Mouse (Mus musculus): Measurements from ENCODE around the gene Xpot. TPM values are rescaled to one million over a fixed set of nuclear protein-coding genes. Genes with fewer than 3 reads are reported as not detected.

Gene Xpot
- polyA plus RNA-seq, 1 experiment, result 24.4 TPM

DNA sequence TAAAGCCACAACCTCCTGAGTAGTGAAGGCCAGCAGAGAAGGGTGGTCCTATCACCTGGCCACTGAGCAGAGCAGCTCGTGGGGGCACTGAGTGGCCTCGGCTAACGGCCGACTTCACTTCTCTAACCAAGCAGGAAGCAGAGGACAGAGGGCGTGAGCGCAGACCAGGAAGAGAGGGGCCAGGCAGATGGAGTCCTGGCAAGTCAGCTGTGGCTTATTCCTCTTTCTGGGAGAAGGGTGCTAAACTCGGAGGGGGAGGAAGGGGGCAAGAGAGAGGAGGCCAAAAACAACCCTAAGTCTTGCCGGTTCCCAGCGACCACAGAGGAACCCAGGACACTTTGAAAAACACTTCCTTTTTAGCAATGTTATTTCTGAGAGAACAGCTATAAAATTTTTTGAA, 29.6 kb downstream of the Xpot start:
- Histone ChIP-seq H3K4me1 (ENCODE audit: control insufficient read depth, insufficient read depth, low read length) (no peaks in the 10 kb centered on the region; the same call in 1 of the 2 replicates), H3K27ac (ENCODE audit: control insufficient read depth, insufficient read depth, low read depth, low read length, poor library complexity) (peak overlapping the region; percentile 72), H3K4me3 (replicated peaks; ENCODE audit: control insufficient read depth, low read depth, low read length) (no peak overlapping the region)
- 10% methylated on average over 9 of the region's 9 CpGs for WGBS
- TF ChIP-seq POLR2A (IDR thresholded peaks at IDR 0.05; ENCODE audit: borderline replicate concordance, control insufficient read depth, low read depth, low read length) (peak; percentile 23; the same call in 1 of the 2 replicates), CTCF (IDR thresholded peaks at IDR 0.05; ENCODE audit: control insufficient read depth, insufficient read depth, low read length) (no peak)

DNA sequence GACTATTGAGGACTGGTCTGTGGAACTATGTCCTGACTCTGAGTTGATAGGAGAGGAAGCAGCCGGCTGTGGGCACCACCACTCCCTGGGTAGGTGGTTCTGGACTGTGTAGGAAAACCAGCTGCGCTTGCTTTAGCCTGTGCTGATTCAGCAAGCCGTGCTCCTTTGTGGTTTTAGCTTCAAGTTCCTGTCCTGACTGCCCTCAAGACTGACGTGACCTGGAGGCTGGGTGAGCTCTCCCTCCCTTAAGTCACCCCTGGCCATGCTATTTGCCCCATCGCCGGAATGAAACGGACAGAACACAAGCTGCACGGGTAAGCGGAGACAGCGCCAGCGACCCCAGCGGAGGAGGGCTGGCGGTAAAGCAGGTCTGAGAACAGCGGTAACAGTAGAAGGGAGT, 35.0 kb downstream of the Xpot start:
- no peak overlapping the region for H3K4me3 ChIP-seq (replicated peaks; ENCODE audit: control insufficient read depth, low read depth, low read length)
- no peak for TF ChIP-seq CTCF (IDR thresholded peaks at IDR 0.05; ENCODE audit: control insufficient read depth, insufficient read depth, low read length)
- TF ChIP-seq POLR2A (IDR thresholded peaks at IDR 0.05; ENCODE audit: borderline replicate concordance, control insufficient read depth, low read depth, low read length), result no peak
- H3K27ac ChIP-seq (ENCODE audit: control insufficient read depth, insufficient read depth, low read depth, low read length, poor library complexity), result 0 out of 2 replicates have a peak overlapping the region, but pooled peaks have one; percentile 8
- WGBS, result 20% methylated on average over 14 of the region's 14 CpGs
- no peaks in the 10 kb centered on the region for H3K4me1 ChIP-seq (ENCODE audit: control insufficient read depth, insufficient read depth, low read length)

DNA sequence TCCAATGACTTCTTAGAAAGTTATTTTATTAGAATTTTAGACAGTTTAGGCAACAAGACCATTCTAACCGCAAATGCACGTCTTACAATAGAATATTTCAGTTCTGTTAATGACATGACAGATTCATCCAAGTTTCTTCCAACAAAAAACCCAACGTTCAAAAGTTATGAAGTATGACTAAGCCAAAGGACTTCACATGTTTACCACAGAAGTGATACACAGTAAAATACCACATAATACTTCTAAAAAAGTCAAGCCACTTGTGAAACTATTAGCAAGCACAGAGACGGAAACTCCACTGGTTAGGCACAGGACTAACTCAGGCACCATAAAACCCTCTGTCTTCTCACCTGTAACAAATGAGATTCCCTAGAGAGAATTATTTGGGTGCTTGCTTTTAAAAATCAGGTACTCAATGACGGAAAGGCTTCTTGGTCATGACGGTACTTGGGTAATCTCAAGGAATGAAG, 38.7 kb downstream of the Xpot start:
- WGBS, result 31% methylated on average over 6 of the region's 6 CpGs
- H3K4me3 ChIP-seq (replicated peaks; ENCODE audit: control insufficient read depth, low read depth, low read length), result peak overlapping the region; percentile 87
- H3K4me1 ChIP-seq (ENCODE audit: control insufficient read depth, insufficient read depth, low read length), result peaks cover 3% of the 10 kb centered on the region; the same call in 1 of the 2 replicates
- no peak for TF ChIP-seq POLR2A (IDR thresholded peaks at IDR 0.05; ENCODE audit: borderline replicate concordance, control insufficient read depth, low read depth, low read length)
- no peak for TF ChIP-seq CTCF (IDR thresholded peaks at IDR 0.05; ENCODE audit: control insufficient read depth, insufficient read depth, low read length)
- no peak overlapping the region for H3K27ac ChIP-seq (ENCODE audit: control insufficient read depth, insufficient read depth, low read depth, low read length, poor library complexity)

DNA sequence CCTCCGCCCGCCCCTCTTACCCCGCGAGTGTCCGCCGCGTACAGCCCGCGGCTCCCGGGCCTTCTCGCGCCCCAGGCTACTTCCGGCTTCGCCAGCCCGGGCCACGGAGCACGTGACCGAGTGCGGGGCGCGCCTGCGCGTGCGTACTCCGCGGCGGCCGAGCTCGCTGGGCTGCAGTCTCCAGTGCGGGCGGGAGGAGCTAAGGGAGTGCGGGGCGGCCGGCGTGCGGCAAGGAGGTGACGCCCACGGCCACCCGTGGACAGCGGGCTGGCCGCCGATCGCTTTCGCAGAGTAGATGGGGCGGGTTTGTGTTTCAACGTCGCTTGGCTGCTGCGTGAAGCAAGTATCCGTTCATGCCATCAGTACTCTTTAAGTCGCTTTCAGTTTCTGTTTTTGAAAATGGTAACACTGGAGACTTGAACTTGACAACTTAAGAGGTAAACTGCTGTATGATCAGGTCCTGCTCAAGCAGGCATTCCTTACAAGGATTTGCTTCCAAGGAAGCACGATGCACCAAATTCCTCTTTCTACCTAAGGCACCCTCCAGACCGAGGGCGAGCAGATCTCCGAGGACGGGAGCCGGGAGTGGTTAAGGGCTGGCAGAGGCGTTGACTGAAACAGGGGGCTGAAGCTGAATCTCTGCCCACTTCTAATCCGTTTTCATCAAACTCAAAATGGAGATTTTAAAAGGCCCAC, 39.3 kb downstream of the Xpot start, which contains the start of gene Tbk1:
TSS of gene Tbk1 (minus strand) at position 113 of the 696 bp plus-strand sequence.
- peak within 1 kb of the TSS; percentile 87 for H3K4me3 ChIP-seq (replicated peaks; ENCODE audit: control insufficient read depth, low read depth, low read length)
- H3K27ac ChIP-seq (ENCODE audit: control insufficient read depth, insufficient read depth, low read depth, low read length, poor library complexity), result peak within 1 kb of the TSS; percentile 95
- under 1% methylated on average over 58 of the region's 58 CpGs for WGBS
- TF ChIP-seq CTCF (IDR thresholded peaks at IDR 0.05; ENCODE audit: control insufficient read depth, insufficient read depth, low read length), result no peak
- TF ChIP-seq POLR2A (IDR thresholded peaks at IDR 0.05; ENCODE audit: borderline replicate concordance, control insufficient read depth, low read depth, low read length), result peak; percentile 78; the same call in 1 of the 2 replicates
- H3K4me1 ChIP-seq (ENCODE audit: control insufficient read depth, insufficient read depth, low read length), result peaks cover 3% of the 10 kb centered on the region; the same call in 1 of the 2 replicates

DNA sequence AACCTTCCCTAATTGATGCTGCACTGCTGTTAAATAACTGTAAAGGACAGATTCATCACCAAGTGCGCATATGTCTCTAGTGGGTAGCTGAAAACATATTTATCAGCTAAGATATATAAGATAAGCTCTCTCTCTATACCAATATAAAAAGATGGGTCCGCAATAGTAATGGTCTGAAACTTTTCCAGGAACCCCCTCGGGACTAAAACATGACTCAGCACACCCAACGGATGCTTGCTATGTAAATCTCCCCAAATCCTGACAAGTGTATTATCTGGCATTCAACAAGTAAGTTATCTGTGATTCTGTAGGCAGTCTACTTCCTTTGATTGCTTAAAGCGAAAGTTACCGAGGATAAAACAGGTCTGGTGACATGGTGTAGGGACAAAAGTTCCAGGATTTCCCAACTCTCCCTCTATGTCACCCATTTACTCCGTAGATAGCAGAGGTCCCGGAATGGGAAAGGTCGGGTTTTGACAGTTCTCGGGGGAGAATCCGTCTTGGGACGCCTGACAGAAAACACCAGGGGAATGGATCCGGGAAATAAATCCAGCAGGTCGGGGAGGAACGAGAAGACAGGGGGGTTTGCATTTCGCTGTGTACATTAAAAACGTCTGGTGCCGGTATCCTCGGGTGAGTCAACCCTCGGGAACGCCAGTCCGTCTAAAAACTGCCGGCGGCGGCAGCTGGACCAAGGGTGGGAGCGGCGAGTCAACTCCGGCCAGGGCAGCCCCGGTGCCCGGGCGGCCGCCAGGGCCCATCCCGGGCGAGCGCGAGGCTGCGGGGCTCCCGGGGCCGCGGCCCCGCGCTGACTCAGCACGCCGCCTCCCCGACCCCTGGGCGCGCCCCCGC, 40.1 kb downstream of the Xpot start:
- H3K4me3 ChIP-seq (replicated peaks; ENCODE audit: control insufficient read depth, low read depth, low read length), result peak overlapping the region; percentile 80
- 1% methylated on average over 45 of the region's 48 CpGs for WGBS
- TF ChIP-seq CTCF (IDR thresholded peaks at IDR 0.05; ENCODE audit: control insufficient read depth, insufficient read depth, low read length) (no peak), POLR2A (IDR thresholded peaks at IDR 0.05; ENCODE audit: borderline replicate concordance, control insufficient read depth, low read depth, low read length) (no peak)
- peaks cover 3% of the 10 kb centered on the region; the same call in 1 of the 2 replicates for H3K4me1 ChIP-seq (ENCODE audit: control insufficient read depth, insufficient read depth, low read length)
- peak overlapping the region; percentile 79 for H3K27ac ChIP-seq (ENCODE audit: control insufficient read depth, insufficient read depth, low read depth, low read length, poor library complexity)

DNA sequence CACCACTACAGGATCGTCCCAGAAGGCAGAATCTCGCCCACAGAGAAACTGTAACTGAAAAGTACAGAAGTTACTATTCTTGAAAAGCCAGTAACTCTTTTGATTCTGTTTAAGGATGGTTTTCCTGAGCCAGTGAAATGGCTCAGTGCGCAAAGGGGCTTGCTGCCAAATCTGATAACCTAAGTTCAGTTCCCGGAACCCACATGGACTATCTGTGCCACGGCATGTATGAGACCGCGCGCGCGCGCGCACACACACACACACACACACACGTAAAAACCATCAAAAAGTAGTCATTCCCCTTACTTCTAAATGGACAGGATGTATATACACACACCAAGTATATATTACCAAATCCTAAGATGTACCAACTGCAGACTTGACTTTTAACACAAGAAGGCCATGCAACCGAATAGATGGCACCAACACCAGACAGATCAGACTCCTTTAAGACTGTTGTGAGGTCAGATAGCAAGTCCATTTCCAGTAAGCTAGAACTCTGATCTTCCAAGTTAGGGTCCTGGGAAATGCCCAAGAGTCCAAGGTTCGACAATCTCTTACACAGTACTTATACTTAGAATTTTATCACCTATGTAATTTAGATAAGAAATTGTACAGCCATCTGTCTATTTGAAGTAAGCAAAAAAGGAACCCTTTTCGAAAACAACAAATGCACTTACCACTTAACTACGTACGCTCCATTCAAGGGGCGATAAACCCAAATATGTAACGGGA, 40.9 kb downstream of the Xpot start:
- H3K27ac ChIP-seq (ENCODE audit: control insufficient read depth, insufficient read depth, low read depth, low read length, poor library complexity), result no peak overlapping the region
- H3K4me3 ChIP-seq (replicated peaks; ENCODE audit: control insufficient read depth, low read depth, low read length), result peak overlapping the region; percentile 4
- peaks cover 3% of the 10 kb centered on the region; the same call in 1 of the 2 replicates for H3K4me1 ChIP-seq (ENCODE audit: control insufficient read depth, insufficient read depth, low read length)
- TF ChIP-seq CTCF (IDR thresholded peaks at IDR 0.05; ENCODE audit: control insufficient read depth, insufficient read depth, low read length) (no peak), POLR2A (IDR thresholded peaks at IDR 0.05; ENCODE audit: borderline replicate concordance, control insufficient read depth, low read depth, low read length) (no peak)
- 43% methylated on average over 20 of the region's 20 CpGs for WGBS

DNA sequence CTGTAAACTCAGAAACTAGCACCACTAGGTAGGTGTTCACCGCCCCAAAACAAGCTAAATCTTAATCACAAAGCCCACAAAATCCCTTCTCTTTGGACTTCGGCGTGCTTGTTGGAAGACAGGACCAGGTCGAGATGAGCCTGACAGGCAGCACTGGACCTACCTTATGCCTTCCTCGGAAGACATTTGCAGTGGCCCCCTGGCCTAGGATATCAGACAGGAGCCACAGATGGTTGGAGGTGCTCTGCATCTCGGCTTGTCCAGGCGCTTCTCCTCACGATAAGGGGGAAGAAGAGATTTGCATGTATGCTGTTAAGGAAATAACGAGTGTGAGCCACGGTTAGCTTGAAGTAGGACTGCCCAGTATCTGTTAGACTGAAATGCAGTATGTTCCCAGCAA, 42.1 kb downstream of the Xpot start:
- TF ChIP-seq POLR2A (IDR thresholded peaks at IDR 0.05; ENCODE audit: borderline replicate concordance, control insufficient read depth, low read depth, low read length) (no peak), CTCF (IDR thresholded peaks at IDR 0.05; ENCODE audit: control insufficient read depth, insufficient read depth, low read length) (no peak)
- 89% methylated on average over 10 of the region's 10 CpGs for WGBS
- H3K4me3 ChIP-seq (replicated peaks; ENCODE audit: control insufficient read depth, low read depth, low read length), result no peak overlapping the region
- H3K27ac ChIP-seq (ENCODE audit: control insufficient read depth, insufficient read depth, low read depth, low read length, poor library complexity), result no peak overlapping the region
- peaks cover 3% of the 10 kb centered on the region; the same call in 1 of the 2 replicates for H3K4me1 ChIP-seq (ENCODE audit: control insufficient read depth, insufficient read depth, low read length)

Data from bone marrow, adult 2 months (tissue).